Mouse (Mus musculus): ENCODE measurements around the gene Tollip. TPM values are rescaled to one million over a fixed set of nuclear protein-coding genes. Genes with fewer than 3 reads are reported as not detected.

Gene Tollip
- 100 to 1,000 TPM; 112 to 123 TPM for total RNA-seq (2021)
- long read RNA-seq, experiment 1, transcript Tollip-201 (6 exons, 3,788 nt) = major isoform, 161 of 183 reads
- long read RNA-seq, experiment 1, transcript Tollip-203 (7 exons, 1,892 nt) = minor isoform, 6 of 183 reads
- long read RNA-seq, experiment 1, partial matches to known transcripts = 2 of 183 reads
- long read RNA-seq, experiment 1, other reads (novel, unspliced or antisense) = 14 of 183 reads
- long read RNA-seq, experiment 2, transcript Tollip-203 (7 exons, 1,892 nt) = minor isoform, 12 of 246 reads
- long read RNA-seq, experiment 2, transcript Tollip-201 (6 exons, 3,788 nt) = major isoform, 202 of 246 reads
- long read RNA-seq, experiment 2, partial matches to known transcripts = 11 of 246 reads
- long read RNA-seq, experiment 2, other reads (novel, unspliced or antisense) = 21 of 246 reads

DNA sequence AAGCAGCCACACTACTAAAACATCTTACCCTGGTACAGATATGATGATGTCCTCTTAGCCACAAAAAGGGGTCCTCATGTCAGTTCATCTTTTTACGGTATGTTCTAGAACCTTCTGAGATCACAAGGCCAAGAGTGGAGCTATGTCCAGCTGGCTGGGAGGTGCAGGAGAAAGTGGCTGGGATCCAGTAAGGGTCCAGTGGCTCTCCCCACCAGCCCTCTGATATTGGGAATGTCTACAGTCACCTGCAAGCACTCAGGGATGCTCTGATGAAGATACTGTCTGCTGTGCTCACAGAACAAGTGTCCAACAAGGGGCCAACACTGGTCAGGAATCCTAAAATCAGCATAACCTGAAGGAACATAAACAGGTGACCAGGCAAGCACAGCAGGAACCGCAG is at the start of gene Tollip:
Gene Tollip (minus strand): TSS at position 101 of the 400 bp plus-strand sequence.
- Histone ChIP-seq H3K4me3 (no peak within 1 kb of the TSS), H3K27ac (no peak within 1 kb of the TSS)
- TF ChIP-seq CTCF (conservative IDR thresholded peaks at IDR 0.05) = no peak
- DNase-seq (ENCODE audit: low spot score in 2 of 2) = no peak

DNA sequence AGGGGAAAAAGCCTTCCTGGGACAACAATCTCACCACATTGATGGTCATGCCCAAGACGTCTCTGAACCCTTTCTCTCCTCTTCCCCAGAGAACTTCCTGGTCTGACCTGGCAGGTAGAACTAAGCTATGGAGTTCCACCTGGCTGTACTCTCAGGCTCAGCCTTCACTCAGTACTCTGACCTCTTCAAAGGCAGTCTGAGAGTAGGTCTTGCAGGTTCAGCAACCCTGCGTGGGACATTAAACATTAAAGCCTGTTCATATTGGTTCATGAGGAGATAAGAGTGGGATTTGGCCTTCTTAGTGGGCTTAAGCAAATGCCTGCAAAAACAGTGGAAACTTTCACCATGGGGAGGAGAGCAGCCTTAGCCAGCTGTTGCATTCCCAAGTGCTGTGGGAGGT is 48.0 kb upstream of the Tollip start:
- no peak overlapping the region for H3K4me3 ChIP-seq
- TF ChIP-seq CTCF (conservative IDR thresholded peaks at IDR 0.05) = no peak
- no peak overlapping the region for H3K27ac ChIP-seq
- no peak for DNase-seq (ENCODE audit: low spot score in 2 of 2)

DNA sequence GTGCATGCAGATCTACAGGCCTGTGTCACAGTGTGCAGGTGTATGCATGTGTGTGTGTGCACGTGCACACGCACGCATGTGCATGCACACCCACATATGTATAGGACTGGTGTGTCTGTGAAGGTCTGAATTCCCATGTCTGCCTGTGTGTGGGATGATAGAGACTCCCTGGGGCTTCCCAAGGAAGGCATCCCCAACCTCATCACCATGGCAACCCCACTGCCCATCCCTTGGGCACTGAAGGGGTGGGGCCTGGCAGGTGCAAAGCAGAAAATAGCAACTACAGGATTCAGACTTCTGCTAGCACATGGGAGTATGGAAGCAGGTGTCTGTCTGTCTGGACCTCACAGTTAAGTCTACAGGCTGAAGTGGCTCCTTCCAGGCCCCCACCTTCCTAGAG is 44.2 kb upstream of the Tollip start:
- TF ChIP-seq CTCF (conservative IDR thresholded peaks at IDR 0.05) = no peak
- Histone ChIP-seq H3K27ac (peak overlapping the region; percentile 75; the same call in 1 of the 2 replicates), H3K4me3 (no peak overlapping the region)
- no peak for DNase-seq (ENCODE audit: low spot score in 2 of 2)

DNA sequence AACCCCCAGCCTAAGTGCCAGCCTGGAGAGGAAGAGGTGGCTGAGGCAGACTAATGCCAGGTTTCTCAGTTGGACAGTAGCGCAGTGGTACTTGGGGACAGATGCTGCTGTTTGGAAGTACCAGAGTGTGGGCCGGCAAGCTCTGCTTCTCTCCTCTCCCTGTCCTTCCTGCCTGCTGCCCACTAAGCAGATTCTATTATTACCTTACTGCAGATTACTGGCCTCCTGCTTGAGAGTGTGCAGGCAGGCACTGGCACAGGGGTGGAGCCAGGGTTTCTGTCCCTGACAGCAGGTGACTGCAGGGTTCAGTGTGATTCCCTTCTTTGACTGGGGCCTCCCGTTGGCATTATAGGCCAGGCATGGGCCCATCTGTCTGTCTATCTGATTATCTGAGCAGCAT is 43.2 kb upstream of the Tollip start:
- no peak overlapping the region for H3K4me3 ChIP-seq
- TF ChIP-seq CTCF (conservative IDR thresholded peaks at IDR 0.05) = no peak
- H3K27ac ChIP-seq = peak overlapping the region; percentile 75
- no peak for DNase-seq (ENCODE audit: low spot score in 2 of 2)

DNA sequence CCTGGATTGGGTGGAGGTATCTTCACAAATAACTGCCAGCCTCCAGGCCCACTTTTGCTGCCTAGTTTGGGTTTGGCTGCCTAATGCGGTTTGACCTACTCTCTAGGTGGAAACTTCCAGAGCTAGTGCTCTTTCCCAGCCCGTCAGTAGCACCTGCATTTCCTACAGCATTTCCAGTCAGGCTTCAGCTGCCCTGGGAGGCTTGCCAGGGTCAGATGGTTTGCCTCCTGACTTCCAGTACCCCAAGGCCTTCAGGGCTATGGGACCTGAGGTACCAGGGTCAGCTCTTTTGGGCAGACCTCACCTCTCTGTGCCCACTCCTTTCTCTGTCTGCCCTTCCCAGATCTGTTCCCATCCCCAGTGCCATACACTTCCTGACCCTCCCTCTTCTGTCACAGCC is 42.6 kb upstream of the Tollip start:
- Histone ChIP-seq H3K4me3 (no peak overlapping the region), H3K27ac (peak overlapping the region; percentile 75)
- no peak for DNase-seq (ENCODE audit: low spot score in 2 of 2)
- TF ChIP-seq CTCF (conservative IDR thresholded peaks at IDR 0.05) = no peak

DNA sequence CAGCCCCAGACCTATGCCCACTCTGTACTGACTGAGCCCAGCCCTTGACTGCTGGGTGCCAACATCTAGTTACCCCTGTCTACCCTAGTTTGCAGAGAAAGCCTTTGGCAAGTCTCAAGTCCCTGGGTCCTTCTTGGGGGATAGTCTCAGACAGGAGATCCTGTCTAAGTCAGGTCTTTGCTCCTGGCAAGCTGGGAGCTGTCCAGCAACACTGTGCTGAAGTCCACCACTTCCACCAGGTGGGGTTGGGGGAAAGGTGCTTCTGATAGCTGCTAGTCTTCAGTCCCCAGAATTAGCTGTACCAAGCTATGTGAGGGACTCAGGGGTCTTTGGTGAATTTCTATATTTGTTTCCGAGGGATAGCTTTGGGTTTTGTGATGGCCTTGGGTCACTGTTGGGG is 40.8 kb upstream of the Tollip start:
- Histone ChIP-seq H3K27ac (no peak overlapping the region), H3K4me3 (no peak overlapping the region)
- no peak for DNase-seq (ENCODE audit: low spot score in 2 of 2)
- TF ChIP-seq CTCF (conservative IDR thresholded peaks at IDR 0.05) = no peak

DNA sequence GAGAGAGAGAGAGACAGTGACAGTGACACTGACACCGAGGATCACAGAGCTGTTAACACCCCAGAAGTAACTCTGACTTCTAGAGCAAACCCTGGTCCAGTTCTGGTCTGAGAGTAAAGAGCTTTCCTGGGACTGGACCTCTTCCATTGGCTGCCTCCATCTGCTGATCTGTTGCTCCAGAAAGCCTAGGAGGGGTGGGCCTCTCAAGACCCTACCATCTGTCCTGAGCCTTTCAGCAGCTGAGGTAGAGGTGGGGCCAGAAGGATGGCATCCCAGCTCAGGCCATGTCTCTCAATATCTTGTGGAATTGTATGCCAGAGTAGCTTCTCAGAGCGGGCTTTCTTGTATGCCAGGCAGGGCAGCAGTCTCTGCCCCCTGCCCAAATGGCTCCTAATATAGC is 39.9 kb upstream of the Tollip start:
- no peak for TF ChIP-seq CTCF (conservative IDR thresholded peaks at IDR 0.05)
- no peak overlapping the region for H3K4me3 ChIP-seq
- no peak for DNase-seq (ENCODE audit: low spot score in 2 of 2)
- peak overlapping the region; percentile 5; the same call in 1 of the 2 replicates for H3K27ac ChIP-seq

DNA sequence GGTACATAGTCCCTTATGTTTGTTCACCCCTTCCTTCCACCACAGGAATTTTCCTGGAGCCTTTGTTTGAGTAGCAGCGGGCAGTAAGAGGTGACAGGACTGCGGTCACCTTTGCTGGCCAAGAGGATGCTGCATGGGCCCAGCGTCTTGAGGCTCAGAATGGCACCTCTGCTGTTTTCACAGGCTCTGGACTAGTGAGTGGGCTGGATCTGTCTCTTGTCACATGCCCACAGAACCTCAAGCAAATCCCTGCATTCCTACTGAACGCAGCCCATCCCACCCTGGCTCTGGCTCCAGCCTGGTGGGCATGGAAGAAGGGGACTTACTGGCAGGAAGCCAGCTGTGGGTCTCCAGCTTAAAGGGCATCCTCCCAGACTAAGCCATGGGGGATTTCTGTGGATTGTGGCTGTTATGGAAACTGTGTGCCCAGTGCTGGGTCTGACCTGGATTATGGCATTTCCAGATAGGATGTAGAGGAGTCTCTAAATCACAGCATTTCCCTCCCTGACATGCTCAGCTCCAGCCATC is 39.3 kb upstream of the Tollip start:
- TF ChIP-seq CTCF (conservative IDR thresholded peaks at IDR 0.05) = no peak
- Histone ChIP-seq H3K27ac (peak overlapping the region; percentile 51; the same call in 1 of the 2 replicates), H3K4me3 (no peak overlapping the region)
- no peak for DNase-seq (ENCODE audit: low spot score in 2 of 2)

DNA sequence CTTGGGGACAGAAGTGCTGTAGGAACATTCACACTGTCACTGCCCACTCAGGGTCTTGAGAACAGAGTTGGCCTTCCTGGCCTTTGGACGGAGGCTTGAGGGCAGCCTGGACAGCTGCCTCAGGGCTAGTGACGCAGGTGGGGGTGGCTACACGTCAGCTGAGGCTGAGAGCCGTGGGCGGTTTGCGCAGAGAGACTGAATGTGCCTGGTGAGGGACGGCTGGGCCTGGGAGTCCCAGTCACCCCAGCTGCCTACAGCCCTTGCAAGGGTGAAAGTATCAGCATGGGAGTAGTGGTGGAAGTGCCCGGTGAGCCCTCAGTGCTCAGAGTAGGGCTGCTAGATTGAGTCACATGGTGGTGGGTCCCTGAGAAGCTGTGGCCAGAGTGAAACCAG is 37.9 kb upstream of the Tollip start:
- DNase-seq (ENCODE audit: low spot score in 2 of 2) = no peak
- Histone ChIP-seq H3K4me3 (no peak overlapping the region; the same call in 1 of the 2 replicates), H3K27ac (peak overlapping the region; percentile 83)
- TF ChIP-seq CTCF (conservative IDR thresholded peaks at IDR 0.05) = no peak

DNA sequence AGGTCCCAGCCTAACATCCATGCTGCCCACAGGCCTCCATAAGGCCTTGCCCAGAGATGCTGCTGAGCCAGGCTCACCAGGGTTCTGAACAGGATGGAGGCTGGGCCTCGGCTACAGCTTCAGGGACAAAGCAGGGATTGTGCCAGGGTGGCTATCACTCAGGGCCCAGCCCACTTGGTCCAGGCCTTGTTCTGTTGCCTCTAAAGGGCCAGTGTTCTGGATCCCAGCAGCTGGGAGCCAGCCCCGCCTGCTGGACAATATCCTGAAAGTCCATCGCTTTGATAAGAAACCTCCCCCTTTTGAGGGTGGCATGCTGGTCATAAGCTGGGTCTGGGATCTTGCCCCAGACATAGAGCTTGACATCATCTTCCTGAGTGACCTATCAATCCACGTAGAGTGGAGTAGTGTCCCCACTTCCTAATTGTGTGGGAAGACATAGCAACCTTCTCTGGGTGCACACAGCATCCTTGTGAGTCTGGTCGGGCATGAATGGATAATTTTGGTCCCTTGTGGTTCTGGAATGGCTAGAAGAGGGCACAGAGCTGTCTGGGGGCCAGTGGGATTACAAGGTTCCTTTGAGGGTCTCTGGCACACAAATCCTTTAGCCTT is 37.4 kb upstream of the Tollip start:
- peak; percentile 47 to 58 for DNase-seq (ENCODE audit: low spot score in 2 of 2)
- peak; percentile 54 for TF ChIP-seq CTCF (conservative IDR thresholded peaks at IDR 0.05)
- H3K4me3 ChIP-seq = no peak overlapping the region; the same call in 1 of the 2 replicates
- peak overlapping the region; percentile 83 for H3K27ac ChIP-seq

DNA sequence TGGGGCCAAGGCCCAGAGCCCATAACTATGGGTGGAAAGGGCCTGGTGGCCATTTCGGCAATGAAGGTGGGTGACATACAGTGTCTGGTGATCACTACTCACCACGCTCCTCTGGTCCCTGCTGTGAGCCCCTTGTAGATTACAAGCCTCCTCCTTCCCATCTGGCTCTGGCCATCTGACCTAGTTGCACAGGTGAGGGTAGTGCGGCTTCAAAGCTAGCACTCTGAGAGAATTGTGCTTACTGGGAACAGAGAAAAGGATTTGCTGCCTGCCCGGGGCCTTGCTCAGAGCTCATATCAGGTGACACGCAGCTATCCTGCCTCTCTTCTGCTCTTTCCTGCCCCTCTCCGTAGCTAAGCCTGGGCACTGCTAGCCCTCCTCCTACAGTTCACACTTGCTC is 35.3 kb upstream of the Tollip start:
- no peak for TF ChIP-seq CTCF (conservative IDR thresholded peaks at IDR 0.05)
- H3K27ac ChIP-seq = peak overlapping the region; percentile 83
- no peak overlapping the region for H3K4me3 ChIP-seq

DNA sequence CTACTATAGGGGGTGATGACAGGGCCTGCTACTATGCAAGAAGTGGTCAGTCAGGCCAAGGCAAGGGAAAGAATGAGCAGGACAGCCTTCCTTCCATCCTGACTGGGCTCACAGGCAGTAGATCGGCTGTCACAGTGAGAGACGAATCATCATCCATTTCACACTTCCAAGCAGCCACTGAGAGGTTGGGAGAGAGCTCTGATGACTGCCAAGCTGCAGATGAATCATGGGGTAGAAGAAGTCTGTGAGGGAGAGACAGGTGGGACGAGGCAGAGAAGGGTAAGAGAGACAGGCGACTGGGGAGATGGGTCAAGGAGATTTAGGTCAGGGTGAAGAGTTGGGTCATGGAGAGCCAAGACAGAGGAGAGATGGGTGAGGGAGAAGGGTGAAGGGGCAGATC is 34.6 kb upstream of the Tollip start:
- no peak for DNase-seq (ENCODE audit: low spot score in 2 of 2)
- H3K4me3 ChIP-seq = no peak overlapping the region; the same call in 1 of the 2 replicates
- TF ChIP-seq CTCF (conservative IDR thresholded peaks at IDR 0.05) = no peak
- peak overlapping the region; percentile 83 for H3K27ac ChIP-seq

More for the DNA sequence above, 35.3 kb upstream of the Tollip start:
- DNase-seq (ENCODE audit: low spot score in 2 of 2) = no peak

DNA sequence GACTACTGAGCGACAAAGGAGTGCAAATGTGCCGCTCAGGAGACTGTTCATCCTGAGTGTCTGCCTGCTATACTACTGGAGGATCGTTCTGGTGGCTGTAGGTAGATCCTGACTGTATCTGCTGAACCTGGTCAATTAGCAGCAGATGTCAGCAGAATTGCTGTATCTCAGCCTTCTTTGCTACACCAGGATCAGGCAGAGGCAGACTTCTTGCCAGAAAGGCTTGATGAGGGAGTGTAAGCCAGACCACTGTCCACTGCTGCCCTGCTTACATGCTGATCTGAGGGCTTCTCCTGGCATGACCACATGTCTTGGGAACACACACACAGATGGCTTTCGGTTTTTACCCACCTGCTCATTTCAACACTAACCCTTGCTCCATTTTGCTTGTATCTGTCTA is 33.5 kb upstream of the Tollip start:
- TF ChIP-seq CTCF (conservative IDR thresholded peaks at IDR 0.05) = no peak
- Histone ChIP-seq H3K4me3 (peak overlapping the region; percentile 84), H3K27ac (peak overlapping the region; percentile 96; the same call in 1 of the 2 replicates)
- no peak for DNase-seq (ENCODE audit: low spot score in 2 of 2)

Data from layer of hippocampus, adult 2 months (tissue).